Mouse (Mus musculus) induced T-regulatory cell, adult 2 months (primary cell): ENCODE results near the gene Zfp36l1.
A peak's percentile ranks its signal among the peaks of the same experiment; 100 is the strongest.

Experiments used
- DNase-seq: peaks from one replicate; pipeline ENCODE4 v3.0.0-alpha.2; 2012; ENCODE audit warnings: low read depth

Gene Zfp36l1

DNA sequence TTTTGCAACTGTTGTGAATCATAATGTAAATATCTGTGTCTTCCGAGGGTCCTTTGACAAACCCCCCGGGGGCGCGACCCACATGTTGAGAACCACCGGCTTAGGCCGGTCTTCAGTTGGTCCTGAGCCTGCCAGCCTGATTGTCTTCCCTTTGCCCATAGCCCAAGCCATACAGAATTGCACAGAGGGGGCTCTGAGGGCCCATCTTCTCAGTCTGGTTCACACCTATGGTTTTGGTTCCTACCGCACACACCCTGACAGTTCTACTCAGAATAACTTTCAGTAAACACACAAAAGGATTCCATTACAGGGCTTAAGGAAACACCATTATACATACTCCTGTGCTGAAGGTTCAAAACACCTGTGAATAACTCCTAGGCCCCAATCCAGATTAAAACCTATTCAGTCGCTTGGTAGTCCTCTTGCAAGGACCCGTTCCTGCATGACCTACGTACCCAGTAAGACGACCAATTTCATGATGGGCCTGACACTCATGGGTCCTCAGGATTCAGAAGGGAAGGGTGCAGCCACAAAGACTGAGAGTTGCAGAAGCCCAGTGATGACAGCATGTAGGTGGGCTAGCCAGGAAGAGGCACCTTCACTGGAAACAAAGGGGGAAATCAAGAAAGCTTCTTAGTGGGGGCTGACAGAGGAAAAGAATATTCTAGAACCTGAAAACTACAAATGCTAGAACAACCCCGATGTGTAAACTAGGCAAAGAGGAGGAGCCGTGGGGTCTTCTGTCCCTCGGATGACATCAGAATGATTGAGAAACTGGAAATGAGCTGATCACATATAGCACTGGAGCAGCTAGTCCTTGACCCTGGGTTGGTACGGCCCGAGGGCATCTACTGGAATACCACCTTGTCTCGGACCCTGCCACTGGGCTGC, 18.8 kb upstream of the Zfp36l1 start:
- DNase-seq, result peak; percentile 74

- DNase-seq, result peak; percentile 79
These were observed 17.9 kb upstream of the Zfp36l1 start for GRCm38 (mm10) chr12:80130558-80131358.

DNA sequence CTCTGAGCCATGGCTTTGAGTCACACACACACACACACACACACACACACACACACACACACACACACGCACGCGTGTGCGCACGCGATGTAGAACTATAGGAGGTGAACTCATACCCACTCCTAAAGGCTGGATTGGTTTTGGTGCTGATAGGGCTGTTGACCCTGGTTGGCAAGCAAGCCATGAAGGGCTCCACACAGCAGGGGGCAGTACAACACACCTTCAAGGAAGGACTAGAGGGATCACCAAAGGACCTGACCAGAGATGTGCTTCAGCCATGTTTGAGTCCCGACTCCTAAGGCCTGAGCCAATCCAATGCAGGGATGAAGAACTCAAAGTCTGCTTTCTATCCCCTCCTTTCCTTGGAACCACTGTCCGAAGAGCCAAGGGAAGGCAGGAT, 16.7 kb upstream of the Zfp36l1 start:
- DNase-seq, result peak; percentile 63

- DNase-seq, result no peak
These were observed 14.5 kb upstream of the Zfp36l1 start for GRCm38 (mm10) chr12:80127191-80127762.

GRCm38 (mm10) chr12:80125316-80125715, 12.5 kb upstream of the Zfp36l1 start:
- DNase-seq, result no peak

- no peak for DNase-seq
These were observed 11.9 kb upstream of the Zfp36l1 start for GRCm38 (mm10) chr12:80124756-80125155.

DNA sequence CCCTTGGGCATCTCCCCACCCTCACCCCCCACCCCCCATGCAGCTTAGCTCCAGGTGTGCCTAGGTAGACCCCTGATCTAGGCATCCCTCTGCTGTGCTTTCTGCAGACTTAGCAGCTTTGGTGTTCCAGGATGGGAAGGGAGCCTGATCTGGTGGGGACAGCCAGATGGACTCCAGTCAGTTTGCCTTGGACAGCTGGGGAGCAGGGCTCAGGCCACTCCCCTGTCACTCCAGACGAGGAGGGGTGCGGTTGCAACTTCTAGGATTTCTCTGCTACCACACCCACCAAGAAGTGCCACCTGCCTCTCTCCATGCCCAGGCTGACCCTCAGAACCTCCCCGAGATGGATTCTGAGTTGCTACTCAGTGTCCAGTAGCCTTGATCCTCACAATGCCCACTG, 11.4 kb upstream of the Zfp36l1 start:
- no peak for DNase-seq

DNA sequence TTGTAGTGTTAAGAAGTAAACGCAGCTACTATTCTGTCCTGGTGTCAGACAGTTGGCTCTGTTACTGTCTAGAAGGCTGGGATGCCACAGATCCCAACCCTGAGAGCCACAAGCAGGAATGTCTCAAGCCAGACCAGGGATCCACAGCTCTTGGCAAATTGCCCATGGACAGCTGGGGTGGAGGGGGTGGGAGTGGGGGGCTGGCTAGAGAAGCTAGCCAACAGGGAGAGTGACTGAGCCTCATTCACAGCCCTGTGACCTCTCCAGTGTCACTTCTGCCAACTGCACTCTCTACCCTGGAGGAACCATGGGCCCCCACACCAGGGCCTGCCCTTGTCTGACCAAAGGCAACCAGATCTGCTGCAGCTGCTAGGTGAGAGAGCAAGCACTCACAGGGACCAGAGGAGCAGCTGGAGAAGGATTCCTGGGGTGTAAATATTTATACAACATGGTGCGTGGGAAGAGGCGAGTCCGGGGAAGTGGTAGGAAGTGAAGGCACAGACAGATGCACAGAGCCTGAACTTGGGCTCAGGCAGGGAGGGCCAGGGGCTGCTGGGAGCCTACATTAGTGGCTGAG, 10.5 kb upstream of the Zfp36l1 start:
- no peak for DNase-seq

GRCm38 (mm10) chr12:80121438-80121837, 8.6 kb upstream of the Zfp36l1 start:
- DNase-seq, result no peak

- DNase-seq, result peak; percentile 45
These were observed 5.8 kb upstream of the Zfp36l1 start for GRCm38 (mm10) chr12:80118588-80118987.

- DNase-seq, result peak; percentile 72
These were observed 3.6 kb upstream of the Zfp36l1 start for GRCm38 (mm10) chr12:80116206-80117112.

DNA sequence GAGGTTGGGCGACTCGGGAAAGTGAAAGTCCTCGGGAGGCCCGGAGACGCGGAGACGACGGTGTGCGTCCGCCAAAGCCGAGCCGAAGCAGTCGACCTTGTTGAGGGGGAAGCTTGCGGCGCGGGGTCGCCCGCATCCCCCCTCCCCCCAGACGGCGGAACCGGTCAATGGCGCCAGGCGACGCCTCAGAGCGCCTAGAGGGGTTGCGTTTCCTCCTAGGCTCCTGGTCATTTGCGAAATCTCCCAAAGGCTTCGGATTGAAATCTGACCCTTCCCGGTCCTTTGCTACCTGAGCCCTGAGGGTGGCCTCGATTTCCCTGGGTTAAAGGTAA, 3.0 kb upstream of the Zfp36l1 start:
- no peak for DNase-seq

- peak; percentile 95 for DNase-seq
These were observed 2.5 kb upstream of the Zfp36l1 start for GRCm38 (mm10) chr12:80115142-80115862.

DNA sequence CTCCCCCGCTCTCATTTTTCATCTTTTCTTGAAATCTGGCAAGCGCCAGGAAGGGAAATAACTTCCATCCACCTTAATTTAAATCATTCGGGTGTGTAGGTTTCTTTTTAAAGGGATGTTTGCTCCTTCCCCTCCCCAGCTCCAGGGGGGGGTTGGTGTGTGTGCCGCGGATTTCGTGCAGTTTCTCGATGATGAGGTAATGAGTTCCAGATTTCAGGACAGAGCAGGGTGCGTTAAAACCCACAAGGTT, 2.0 kb upstream of the Zfp36l1 start:
- no peak for DNase-seq

DNA sequence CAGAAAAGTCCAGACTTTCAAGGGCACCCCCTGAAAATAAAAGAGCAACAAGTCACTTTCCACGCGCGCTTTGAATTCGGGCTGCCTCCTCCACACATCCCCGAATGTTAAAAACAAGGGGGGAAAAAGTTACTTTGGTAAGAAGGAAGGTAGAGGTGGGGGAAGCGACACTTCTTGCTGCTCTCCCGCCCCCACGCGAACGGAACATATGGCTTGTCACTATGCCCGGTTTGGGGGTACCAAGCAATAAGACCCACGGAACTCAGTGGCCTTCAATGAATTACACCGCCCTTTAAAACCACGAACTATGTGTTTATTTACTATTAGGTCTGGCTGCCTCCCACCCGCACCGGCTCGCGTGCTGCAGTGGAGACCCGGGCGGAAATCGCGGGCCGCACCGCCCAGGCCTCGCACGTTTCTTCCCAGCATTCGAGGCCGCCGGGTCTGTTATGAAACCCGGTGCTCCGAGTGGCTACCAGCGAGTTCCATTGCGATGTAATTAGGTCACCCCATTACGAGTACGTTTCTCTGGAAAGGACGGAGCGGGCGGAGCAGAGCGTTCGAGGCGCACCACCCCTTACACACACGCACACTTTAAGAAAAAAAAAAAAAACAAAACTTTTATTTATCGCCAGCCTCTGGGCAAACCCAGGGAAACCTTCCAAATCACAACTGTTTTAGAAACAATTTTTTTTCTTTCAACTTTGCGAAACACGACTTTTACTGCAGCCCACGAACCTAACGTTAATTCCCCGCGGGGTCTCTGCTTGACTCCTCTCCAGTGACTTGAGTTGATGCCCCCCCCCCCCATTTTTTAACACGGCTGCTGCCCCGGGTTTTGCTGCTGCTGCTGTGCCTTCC, 1.4 kb upstream of the Zfp36l1 start:
- peak; percentile 92 for DNase-seq

- DNase-seq, result no peak
These were observed 791 bp upstream of the Zfp36l1 start for GRCm38 (mm10) chr12:80113586-80114021.

DNA sequence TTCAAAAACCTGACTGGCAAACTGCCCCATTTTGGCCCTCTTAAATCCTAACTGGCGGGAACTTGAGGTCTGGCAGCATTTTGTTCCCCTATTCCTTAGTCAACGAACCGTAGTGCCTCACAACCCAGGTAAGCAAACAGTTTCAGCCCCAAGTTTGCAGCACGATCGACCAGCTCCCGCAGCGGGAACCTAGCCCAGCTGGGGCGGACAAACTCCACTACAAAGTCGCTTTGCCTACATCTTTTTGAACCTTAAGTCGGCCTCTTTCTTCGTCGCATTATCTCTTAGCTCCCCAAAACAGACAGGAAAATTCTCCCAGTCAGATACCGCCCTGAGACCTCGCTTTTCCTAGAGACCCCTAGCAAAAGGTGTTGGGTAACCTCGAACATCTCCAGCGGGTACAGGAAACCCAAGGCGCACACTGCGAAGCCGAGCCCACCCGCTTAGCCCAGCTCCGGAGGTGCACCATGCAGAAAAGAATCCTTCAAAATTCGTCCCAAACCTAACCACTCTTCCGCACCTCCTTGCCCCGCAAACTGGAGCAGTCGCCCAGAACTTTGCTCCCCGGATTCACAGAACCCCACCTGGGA, 647 bp downstream of the Zfp36l1 start:
- no peak for DNase-seq

- DNase-seq, result peak; percentile 78
These were observed 1.4 kb downstream of the Zfp36l1 start for GRCm38 (mm10) chr12:80111131-80112070.

- no peak for DNase-seq
These were observed 2.3 kb downstream of the Zfp36l1 start for GRCm38 (mm10) chr12:80110546-80110870.
